Mouse (Mus musculus): ENCODE results near the gene Pard3.

Gene Pard3

GRCm38 (mm10) chr8:127063551-127064360, at the start of gene Pard3:
Pard3 (plus strand) TSS chr8:127063893.
- no peak for DNase-seq (ENCODE audit: extremely low spot score, low read depth, low spot score)

GRCm38 (mm10) chr8:127021830-127022229, 41.9 kb upstream of the Pard3 start:
- no peak for DNase-seq (ENCODE audit: extremely low spot score, low read depth, low spot score)

GRCm38 (mm10) chr8:127025256-127025717, 38.4 kb upstream of the Pard3 start:
- DNase-seq (ENCODE audit: extremely low spot score, low read depth, low spot score), result peak; percentile 14

- no peak for DNase-seq (ENCODE audit: extremely low spot score, low read depth, low spot score)
Measured at GRCm38 (mm10) chr8:127025775-127026174, 37.9 kb upstream of the Pard3 start.

- DNase-seq (ENCODE audit: extremely low spot score, low read depth, low spot score), result no peak
Measured at GRCm38 (mm10) chr8:127031476-127031875, 32.2 kb upstream of the Pard3 start.

- DNase-seq (ENCODE audit: extremely low spot score, low read depth, low spot score), result no peak
Measured at GRCm38 (mm10) chr8:127038928-127039327, 24.8 kb upstream of the Pard3 start.

- no peak for DNase-seq (ENCODE audit: extremely low spot score, low read depth, low spot score)
Measured at GRCm38 (mm10) chr8:127049996-127050395, 13.7 kb upstream of the Pard3 start.

GRCm38 (mm10) chr8:127052132-127052531, 11.6 kb upstream of the Pard3 start:
- no peak for DNase-seq (ENCODE audit: extremely low spot score, low read depth, low spot score)

- DNase-seq (ENCODE audit: extremely low spot score, low read depth, low spot score), result no peak
Measured at GRCm38 (mm10) chr8:127055081-127055480, 8.6 kb upstream of the Pard3 start.

GRCm38 (mm10) chr8:127058759-127059158, 4.9 kb upstream of the Pard3 start:
- DNase-seq (ENCODE audit: extremely low spot score, low read depth, low spot score), result no peak

GRCm38 (mm10) chr8:127059826-127060225, 3.9 kb upstream of the Pard3 start:
- DNase-seq (ENCODE audit: extremely low spot score, low read depth, low spot score), result no peak

- DNase-seq (ENCODE audit: extremely low spot score, low read depth, low spot score), result no peak
Measured at GRCm38 (mm10) chr8:127064361-127065112, 844 bp downstream of the Pard3 start.

- DNase-seq (ENCODE audit: extremely low spot score, low read depth, low spot score), result no peak
Measured at GRCm38 (mm10) chr8:127065113-127065473, 1.4 kb downstream of the Pard3 start.

GRCm38 (mm10) chr8:127065791-127066190, 2.1 kb downstream of the Pard3 start:
- DNase-seq (ENCODE audit: extremely low spot score, low read depth, low spot score), result no peak

GRCm38 (mm10) chr8:127066501-127066900, 2.8 kb downstream of the Pard3 start:
- no peak for DNase-seq (ENCODE audit: extremely low spot score, low read depth, low spot score)

- no peak for DNase-seq (ENCODE audit: extremely low spot score, low read depth, low spot score)
Measured at GRCm38 (mm10) chr8:127068719-127069118, 5.0 kb downstream of the Pard3 start.

GRCm38 (mm10) chr8:127070225-127070624, 6.5 kb downstream of the Pard3 start:
- DNase-seq (ENCODE audit: extremely low spot score, low read depth, low spot score), result no peak

- DNase-seq (ENCODE audit: extremely low spot score, low read depth, low spot score), result no peak
Measured at GRCm38 (mm10) chr8:127073052-127073618, 9.4 kb downstream of the Pard3 start.

GRCm38 (mm10) chr8:127076511-127076910, 12.8 kb downstream of the Pard3 start:
- no peak for DNase-seq (ENCODE audit: extremely low spot score, low read depth, low spot score)

GRCm38 (mm10) chr8:127079244-127079805, 15.6 kb downstream of the Pard3 start:
- no peak for DNase-seq (ENCODE audit: extremely low spot score, low read depth, low spot score)

GRCm38 (mm10) chr8:127081297-127081696, 17.6 kb downstream of the Pard3 start:
- DNase-seq (ENCODE audit: extremely low spot score, low read depth, low spot score), result no peak

All from hindlimb bud, embryonic 11.5 days (tissue).